Mouse (Mus musculus) urinary bladder, postnatal 14 days (tissue): ENCODE measurements around the gene Lrpap1.

ENCODE experiments used
- DNase-seq: peaks from one replicate; pipeline ENCODE4 v3.0.0; 2021; ENCODE audit warnings: low spot score

The Lrpap1 gene

GRCm38 (mm10) chr5:35056604-35057432 lies 48.7 kb downstream of the Lrpap1 start, which contains the start of gene Dok7:
TSS of gene Dok7 (plus strand) at chr5:35056766.
- peak; percentile 31 for DNase-seq

DNA sequence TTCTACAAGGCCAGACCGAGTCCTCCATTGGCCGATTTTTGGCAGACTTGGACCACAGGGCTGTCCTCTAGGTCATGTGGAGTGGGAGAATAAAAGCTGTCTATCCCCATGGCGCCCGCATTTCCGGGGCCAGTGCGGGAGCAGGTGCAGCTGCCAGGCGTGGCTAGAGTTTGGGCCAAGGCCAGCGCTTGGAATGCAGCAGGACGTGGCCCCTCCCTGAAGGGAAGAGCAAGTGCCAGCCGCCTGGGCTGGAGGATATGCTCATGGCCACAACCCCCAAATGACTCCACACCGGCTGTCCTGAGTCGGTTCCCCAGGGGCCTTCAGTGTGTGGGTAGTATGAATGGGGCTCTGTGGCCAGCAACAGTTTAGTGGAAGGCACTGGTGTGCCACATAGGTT lies 50.5 kb downstream of the Lrpap1 start:
- peak; percentile 55 for DNase-seq

GRCm38 (mm10) chr5:35054628-35055027 lies 50.9 kb downstream of the Lrpap1 start:
- no peak for DNase-seq

DNA sequence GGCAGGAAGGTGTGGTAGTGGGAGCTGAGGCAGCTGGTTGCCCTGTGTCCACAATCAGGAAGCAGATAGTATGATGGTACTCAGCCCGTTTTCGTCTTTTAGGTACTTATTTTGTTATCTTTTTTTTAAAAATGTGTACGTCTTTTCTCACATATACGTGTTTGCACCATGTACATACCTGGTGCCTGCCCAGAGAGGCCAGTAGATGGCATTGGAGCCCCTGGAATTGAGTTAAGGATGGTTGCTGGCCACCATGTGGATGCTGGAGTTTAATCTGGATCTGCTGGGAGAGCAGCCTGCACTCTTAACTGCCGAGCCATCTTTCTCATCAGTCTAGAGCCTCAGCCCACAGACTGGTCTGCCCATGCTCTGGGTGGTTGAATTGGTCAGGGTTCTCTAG lies 55.0 kb downstream of the Lrpap1 start:
- DNase-seq: no peak

GRCm38 (mm10) chr5:35043110-35043451 lies 62.5 kb downstream of the Lrpap1 start:
- peak; percentile 83 for DNase-seq

GRCm38 (mm10) chr5:35042431-35043109 lies 63.0 kb downstream of the Lrpap1 start:
- no peak for DNase-seq
